Mouse (Mus musculus) MEL (cell line): ENCODE data around the gene Katnb1. TPM values are rescaled to one million over a fixed set of nuclear protein-coding genes. Genes with fewer than 3 reads are reported as not detected.

Experiments
- DNase-seq: peaks from one replicate; pipeline ENCODE4 v3.0.0; 2011; ENCODE audit warnings: low read depth, low spot score
- H3K27ac ChIP-seq: 2 replicates; pipeline ENCODE4 v1.5.1; 2012; ENCODE audit warnings: low read depth, mild to moderate bottlenecking, control low read depth, low read length, moderate library complexity; ENCODE audit not compliant: control insufficient read depth
- H3K27me3 ChIP-seq, 2 experiments: fragments of 150-350 bp in 1 of 2; sonication (generic) in 1 of 2; 2 replicates each; pipeline ENCODE4 v1.6.1; 2012; ENCODE audit warnings: low read length in 2 of 2, mild to moderate bottlenecking in 2 of 2, improper control_type of control experiment in 1 of 2, moderate library complexity in 1 of 2; ENCODE audit not compliant: insufficient read depth in 2 of 2, control insufficient read depth in 1 of 2
- H3K36me3 ChIP-seq, 2 experiments: 2 replicates each; pipeline ENCODE4 v1.6.1; 2012 to 2014; ENCODE audit warnings: low read length in 2 of 2, improper control_type of control experiment in 1 of 2, inconsistent platforms in 1 of 2, mild to moderate bottlenecking in 1 of 2; ENCODE audit not compliant: insufficient read depth in 2 of 2, control insufficient read depth in 1 of 2
- H3K4me1 ChIP-seq, 2 experiments: fragments of 150-350 bp in 1 of 2; sonication (generic) in 1 of 2; 2 replicates each; pipeline ENCODE4 v1.6.1; 2012; ENCODE audit warnings: low read length in 2 of 2, improper control_type of control experiment in 1 of 2, mild to moderate bottlenecking in 1 of 2; ENCODE audit not compliant: insufficient read depth in 2 of 2, control insufficient read depth in 1 of 2
- H3K4me3 ChIP-seq, 2 experiments: fragments of 150-350 bp in 1 of 2; sonication (generic) in 1 of 2; 2 replicates each; pipeline ENCODE4 v1.5.1; 2012; ENCODE audit warnings: low read depth in 2 of 2, low read length in 2 of 2, mild to moderate bottlenecking in 2 of 2, moderate library complexity in 2 of 2, control low read depth in 1 of 2, improper control_type of control experiment in 1 of 2; ENCODE audit not compliant: control insufficient read depth in 1 of 2, insufficient read depth in 1 of 2
- H3K79me2 ChIP-seq: 2 replicates; pipeline ENCODE4 v1.6.1; 2012; ENCODE audit warnings: mild to moderate bottlenecking, low read length, moderate library complexity; ENCODE audit not compliant: control insufficient read depth, poor library complexity, insufficient read depth
- H3K9ac ChIP-seq: 2 replicates; pipeline ENCODE4 v1.6.1; 2012; ENCODE audit warnings: low read depth, mild to moderate bottlenecking, control low read depth, low read length, moderate library complexity; ENCODE audit not compliant: control insufficient read depth, poor library complexity, severe bottlenecking
- H3K9me3 ChIP-seq: fragments of 150-350 bp; sonication (generic); replicated peaks from 2 replicates; pipeline ENCODE4 v1.6.1; 2012; ENCODE audit warnings: mild to moderate bottlenecking, low read length, improper control_type of control experiment, moderate library complexity; ENCODE audit not compliant: insufficient read depth
- CHD1 ChIP-seq: IDR thresholded peaks from 2 replicates; pipeline ENCODE4 v1.6.1; 2012; ENCODE audit warnings: low read depth, mild to moderate bottlenecking, inconsistent platforms, low read length, improper control_type of control experiment
- ELF1 ChIP-seq: IDR thresholded peaks from 2 replicates; pipeline ENCODE4 v1.6.1; 2014; ENCODE audit warnings: low read depth, mild to moderate bottlenecking, inconsistent platforms, low read length, improper control_type of control experiment, moderate library complexity
- EP300 ChIP-seq, 2 experiments: IDR thresholded peaks; 2 replicates each; pipeline ENCODE4 v1.6.1; 2011; ENCODE audit warnings: improper control_type of control experiment in 2 of 2, low read length in 2 of 2, low read depth in 1 of 2, mild to moderate bottlenecking in 1 of 2
- GATA1 ChIP-seq: IDR thresholded peaks from 2 replicates; pipeline ENCODE4 v1.6.1; 2011; ENCODE audit warnings: low read depth, low read length, improper control_type of control experiment
- HCFC1 ChIP-seq: IDR thresholded peaks from 2 replicates; pipeline ENCODE4 v1.6.1; 2012; ENCODE audit warnings: low read depth, mild to moderate bottlenecking, inconsistent platforms, low read length, improper control_type of control experiment, moderate library complexity
- JUND ChIP-seq: IDR thresholded peaks from 2 replicates; pipeline ENCODE4 v1.6.1; 2011; ENCODE audit warnings: low read depth, mild to moderate bottlenecking, improper control_type of control experiment, low read length
- MAFK ChIP-seq: IDR thresholded peaks from 2 replicates; pipeline ENCODE4 v1.6.1; 2011; ENCODE audit warnings: low read depth, mild to moderate bottlenecking, low read length, improper control_type of control experiment, borderline replicate concordance
- MAX ChIP-seq: IDR thresholded peaks from 2 replicates; pipeline ENCODE4 v1.6.1; 2011; ENCODE audit warnings: low read length, improper control_type of control experiment
- MEF2A ChIP-seq: IDR thresholded peaks from 2 replicates; pipeline ENCODE4 v1.6.1; 2014; ENCODE audit warnings: low read depth, mild to moderate bottlenecking, inconsistent platforms, low read length, improper control_type of control experiment; ENCODE audit not compliant: poor library complexity, insufficient replicate concordance, severe bottlenecking; ENCODE audit errors: extremely low read depth
- MXI1 ChIP-seq: IDR thresholded peaks from 2 replicates; pipeline ENCODE4 v1.6.1; 2011; ENCODE audit warnings: mild to moderate bottlenecking, low read depth, low read length, improper control_type of control experiment
- MYB ChIP-seq: IDR thresholded peaks from 2 replicates; pipeline ENCODE4 v1.6.1; 2011; ENCODE audit warnings: mild to moderate bottlenecking, low read depth, low read length, improper control_type of control experiment
- NELFE ChIP-seq: IDR thresholded peaks from 2 replicates; pipeline ENCODE4 v1.6.1; 2011; ENCODE audit warnings: low read depth, low read length, improper control_type of control experiment
- POLR2AphosphoS5 ChIP-seq: IDR thresholded peaks from 2 replicates; pipeline ENCODE4 v1.6.1; 2012; ENCODE audit warnings: low read depth, borderline replicate concordance, mild to moderate bottlenecking, inconsistent platforms, low read length, moderate library complexity, mixed read lengths
- RAD21 ChIP-seq: IDR thresholded peaks from 2 replicates; pipeline ENCODE4 v1.6.1; 2011; ENCODE audit warnings: mild to moderate bottlenecking, low read depth, low read length, improper control_type of control experiment
- RCOR1 ChIP-seq: IDR thresholded peaks from 2 replicates; pipeline ENCODE4 v1.6.1; 2012; ENCODE audit warnings: low read depth, mild to moderate bottlenecking, inconsistent platforms, low read length, improper control_type of control experiment
- SIN3A ChIP-seq: IDR thresholded peaks from 2 replicates; pipeline ENCODE4 v1.6.1; 2012; ENCODE audit warnings: low read length, improper control_type of control experiment, inconsistent platforms
- SMC3 ChIP-seq: IDR thresholded peaks from 2 replicates; pipeline ENCODE4 v1.6.1; 2011; ENCODE audit warnings: low read depth, low read length, improper control_type of control experiment
- TCF12 ChIP-seq: IDR thresholded peaks from 2 replicates; pipeline ENCODE4 v1.6.1; 2014; ENCODE audit warnings: low read depth, mild to moderate bottlenecking, inconsistent platforms, low read length, improper control_type of control experiment, moderate library complexity
- USF1 ChIP-seq: IDR thresholded peaks from 2 replicates; pipeline ENCODE4 v1.6.1; 2014; ENCODE audit warnings: low read depth, mild to moderate bottlenecking, inconsistent platforms, low read length, improper control_type of control experiment, moderate library complexity
- USF2 ChIP-seq, 2 experiments: IDR thresholded peaks; 2 replicates each; pipeline ENCODE4 v1.6.1; 2011 to 2012; ENCODE audit warnings: improper control_type of control experiment in 2 of 2, low read length in 2 of 2, borderline replicate concordance in 1 of 2, inconsistent platforms in 1 of 2, low read depth in 1 of 2, mild to moderate bottlenecking in 1 of 2; ENCODE audit not compliant: insufficient read depth in 1 of 2
- ZC3H11A ChIP-seq: IDR thresholded peaks from 2 replicates; pipeline ENCODE4 v1.6.1; 2012; ENCODE audit warnings: low read depth, mild to moderate bottlenecking, inconsistent platforms, low read length, improper control_type of control experiment
- ZMIZ1 ChIP-seq: IDR thresholded peaks from 2 replicates; pipeline ENCODE4 v1.6.1; 2012; ENCODE audit warnings: low read depth, mild to moderate bottlenecking, inconsistent platforms, low read length, improper control_type of control experiment, moderate library complexity
- ZNF384 ChIP-seq: IDR thresholded peaks from 2 replicates; pipeline ENCODE4 v1.6.1; 2012; ENCODE audit warnings: low read depth, mild to moderate bottlenecking, inconsistent platforms, low read length, improper control_type of control experiment
- polyA plus RNA-seq, 2 experiments: library from polyadenylated mRNA; stranded (reverse) in 1 of 2; unstranded in 1 of 2; fragments of >175 nt in 1 of 2; fragments of >200 nt in 1 of 2; gene quantifications; 2 replicates each; pipeline versions ENCODE4 v1.2.1 to v1.2.4; 2012; ENCODE audit warnings: low replicate concordance in 2 of 2, low read depth in 1 of 2; ENCODE audit not compliant: insufficient read length in 2 of 2, insufficient read depth in 1 of 2, missing spikeins in 1 of 2
- total RNA-seq: library from RNA; depleted of rRNA; stranded (reverse); fragments of 300-350 nt; gene quantifications from 2 replicates; pipeline ENCODE4 v1.2.3, GENCODE M21; 2012

Gene Katnb1
- total and polyA plus RNA-seq, 3 experiments: 13.6 to 23.8 TPM; not detected in 1

DNA sequence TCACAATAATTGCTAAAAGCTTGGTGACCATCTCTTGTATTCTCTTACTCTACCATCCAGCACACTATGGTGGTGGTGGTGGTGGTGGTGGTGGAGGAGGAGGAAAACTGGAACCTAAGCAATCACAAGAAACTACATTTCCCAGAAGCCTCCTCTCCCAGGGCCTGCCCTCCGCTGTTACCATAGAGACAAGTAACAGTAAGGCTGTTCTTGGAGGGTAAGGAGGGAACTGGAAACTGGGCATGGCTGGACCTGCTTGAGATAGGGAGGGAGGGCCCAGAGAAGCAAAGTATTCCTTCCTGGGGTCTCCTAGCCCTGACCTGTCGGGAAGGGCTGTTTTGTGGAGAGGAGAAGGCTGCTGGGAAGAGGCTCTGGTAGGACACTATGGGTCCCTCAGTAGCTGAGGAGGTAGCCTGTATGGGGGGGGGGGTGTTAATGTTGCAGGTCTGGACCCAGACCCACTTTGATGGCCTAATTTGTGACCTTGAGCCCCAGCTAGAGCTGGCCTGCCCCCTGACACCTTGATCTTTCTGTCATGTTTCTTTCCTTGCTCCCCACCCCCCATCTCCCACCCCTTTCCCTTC is 26.0 kb upstream of the Katnb1 start, which contains the start of gene Drc7:
Drc7 (plus strand) TSS at position 177 of the 584 bp plus-strand sequence.
- H3K27me3 ChIP-seq: peaks cover 0 to 3% of the 10 kb centered on the region in 2 experiments; a peak in 2 of 4 replicates
- peaks cover 0 to 13% of the 10 kb centered on the region in 2 experiments; a peak in 2 of 4 replicates for H3K36me3 ChIP-seq
- peaks cover 9 to 32% of the 10 kb centered on the region in 2 experiments for H3K4me1 ChIP-seq
- H3K9me3 ChIP-seq: no peaks in the 10 kb centered on the region
- no peak within 1 kb of the TSS for H3K27ac ChIP-seq
- H3K79me2 ChIP-seq: no peaks in the 10 kb centered on the region
- peak; percentile 63 for DNase-seq
- no peak within 1 kb of the TSS for H3K4me3 ChIP-seq
- H3K9ac ChIP-seq: no peak within 1 kb of the TSS
- TF ChIP-seq MAX (no peak), ELF1 (peak; percentile 31; the same call in 1 of the 2 replicates), SMC3 (no peak), JUND (no peak), SIN3A (peak; percentile 47; the same call in 1 of the 2 replicates), GATA1 (no peak), MEF2A (no peak), MYB (no peak), HCFC1 (peak; percentile 95)

DNA sequence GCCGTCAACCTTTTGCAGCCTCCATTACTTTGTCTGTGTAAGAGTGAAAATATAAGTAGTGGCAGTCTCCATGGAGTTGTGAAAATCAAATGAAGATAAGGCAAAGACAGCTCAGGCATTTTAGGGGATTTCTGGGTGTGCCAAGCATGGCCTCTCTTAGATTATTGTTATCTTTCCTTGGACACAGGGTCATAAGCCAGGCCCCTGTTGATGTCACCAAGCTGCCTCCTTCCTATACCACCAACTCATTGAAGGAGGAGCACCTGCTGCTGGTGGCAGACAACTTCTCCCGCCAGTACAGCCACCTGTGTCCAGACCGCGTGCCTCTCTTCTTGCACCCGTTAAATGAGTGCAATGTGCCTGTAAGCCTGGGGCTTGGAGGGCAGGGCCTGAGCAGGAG is 24.6 kb upstream of the Katnb1 start:
- TF ChIP-seq EP300 (IDR thresholded peaks at IDR 0.05; ENCODE audit: low read depth in 1 of 2, low read length in 2 of 2): peak in 1 of 2 experiments; percentile 22; a peak in 1 of 4 replicates
- 0 out of 2 replicates have a peak, but pooled peaks have one; percentile 28 for TF ChIP-seq GATA1
- no peak for TF ChIP-seq POLR2AphosphoS5
- Histone ChIP-seq H3K9me3 (no peaks in the 10 kb centered on the region), H3K4me1 (peaks cover 9 to 37% of the 10 kb centered on the region in 2 experiments), H3K79me2 (no peaks in the 10 kb centered on the region), H3K36me3 (peaks cover 0 to 17% of the 10 kb centered on the region in 2 experiments; a peak in 2 of 4 replicates), H3K4me3 (no peak overlapping the region), H3K27ac (no peak overlapping the region), H3K9ac (no peak overlapping the region), H3K27me3 (no peaks in the 10 kb centered on the region)
- DNase-seq: peak; percentile 16

DNA sequence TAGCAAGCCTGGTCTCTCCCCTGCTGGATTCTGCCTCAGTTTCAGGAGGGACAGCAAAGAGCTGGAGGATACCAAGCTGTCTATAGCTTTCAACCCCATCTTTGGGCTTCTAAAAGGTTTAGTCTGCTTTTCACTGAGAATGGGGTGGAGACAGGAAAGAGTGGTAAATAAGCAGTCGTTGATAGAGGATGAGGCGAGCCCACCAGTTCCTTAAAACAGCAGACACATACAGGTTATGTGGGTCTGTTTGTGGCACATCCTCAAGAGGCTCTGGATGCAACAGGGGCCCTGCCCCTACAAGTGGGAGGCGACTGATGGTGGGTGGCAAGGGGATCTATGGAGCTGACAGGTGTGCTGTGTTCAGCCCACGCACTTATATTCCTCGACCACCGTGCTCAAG is 22.3 kb upstream of the Katnb1 start:
- DNase-seq: peak; percentile 79
- peaks cover 0 to 17% of the 10 kb centered on the region in 2 experiments; a peak in 2 of 4 replicates for H3K36me3 ChIP-seq
- H3K9me3 ChIP-seq: no peaks in the 10 kb centered on the region
- peak overlapping the region; percentile 60 for H3K27ac ChIP-seq
- H3K79me2 ChIP-seq: no peaks in the 10 kb centered on the region
- H3K4me1 ChIP-seq: peaks cover 9 to 37% of the 10 kb centered on the region in 2 experiments
- H3K4me3 ChIP-seq: peak overlapping the region in 1 of 2 experiments; percentile 27; a peak in 1 of 4 replicates
- peak overlapping the region; percentile 6; the same call in 1 of the 2 replicates for H3K9ac ChIP-seq
- no peaks in the 10 kb centered on the region for H3K27me3 ChIP-seq
- peak; percentile 37 for TF ChIP-seq SIN3A
- TF ChIP-seq NELFE: no peak; the same call in none of the 2 replicates
- no peak for TF ChIP-seq ZC3H11A
- peak; percentile 47; the same call in 1 of the 2 replicates for TF ChIP-seq TCF12
- 0 out of 2 replicates have a peak, but pooled peaks have one; percentile 10 for TF ChIP-seq MAFK
- TF ChIP-seq USF1: no peak
- 0 out of 2 replicates have a peak, but pooled peaks have one; percentile 8 for TF ChIP-seq RCOR1
- TF ChIP-seq ZNF384: no peak
- TF ChIP-seq SMC3: no peak
- no peak for TF ChIP-seq USF2 (IDR thresholded peaks at IDR 0.05; ENCODE audit: borderline replicate concordance in 1 of 2, insufficient read depth in 1 of 2, low read depth in 1 of 2, low read length in 2 of 2)
- no peak for TF ChIP-seq CHD1
- no peak for TF ChIP-seq MXI1
- TF ChIP-seq RAD21: no peak
- TF ChIP-seq GATA1: peak; percentile 10; the same call in 1 of the 2 replicates
- 0 out of 2 replicates have a peak, but pooled peaks have one; percentile 37 for TF ChIP-seq ZMIZ1
- TF ChIP-seq POLR2AphosphoS5: no peak
